Mouse (Mus musculus) right cerebral cortex, adult 2 months (tissue): ENCODE data around the gene Rspry1.

ENCODE experiments used
- DNase-seq, 2 experiments: peaks; one replicate each; pipeline ENCODE4 v3.0.0; 2021 to 2022; ENCODE audit warnings: low spot score in 2 of 2

Rspry1 gene

DNA sequence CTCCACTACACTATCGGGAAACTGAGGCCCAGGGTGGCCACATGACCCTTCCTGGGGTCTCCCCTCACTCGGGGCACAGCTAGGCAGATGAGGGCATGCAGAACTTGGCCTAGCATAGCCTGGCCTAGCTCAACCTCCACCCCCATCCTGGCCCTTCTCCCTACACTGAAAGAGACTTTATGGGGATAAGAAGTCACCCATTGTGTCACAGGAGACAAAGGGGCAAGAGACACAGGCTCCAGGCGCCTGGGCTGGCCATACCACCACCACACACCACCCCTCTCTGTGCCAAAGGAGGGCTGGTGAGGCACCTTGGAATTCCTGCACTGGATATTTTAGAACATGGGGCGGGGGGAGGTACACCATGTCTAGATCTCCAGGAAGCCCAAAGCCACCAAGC, 82.5 kb downstream of the Rspry1 start:
- no peak for DNase-seq

DNA sequence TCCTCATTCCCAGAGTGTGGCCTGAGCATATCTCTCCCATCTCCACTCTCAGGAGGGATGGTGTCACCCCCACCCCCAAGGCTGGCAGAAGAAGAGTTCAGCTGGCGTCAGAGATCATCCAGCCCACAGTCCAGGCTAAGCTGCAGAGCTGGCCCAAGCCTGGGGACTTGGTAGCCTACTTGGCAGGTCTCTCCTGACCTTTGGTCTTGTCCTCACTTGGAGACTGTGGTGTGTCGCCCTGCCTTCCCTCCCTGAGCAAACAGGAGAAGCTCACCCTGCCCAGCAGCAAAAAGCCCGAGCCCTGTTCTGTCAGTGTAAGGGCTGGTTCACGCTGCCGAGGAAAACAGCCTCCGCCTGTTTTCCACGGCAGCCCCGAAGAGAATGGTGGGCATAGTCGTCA, 84.2 kb downstream of the Rspry1 start:
- DNase-seq, result no peak

DNA sequence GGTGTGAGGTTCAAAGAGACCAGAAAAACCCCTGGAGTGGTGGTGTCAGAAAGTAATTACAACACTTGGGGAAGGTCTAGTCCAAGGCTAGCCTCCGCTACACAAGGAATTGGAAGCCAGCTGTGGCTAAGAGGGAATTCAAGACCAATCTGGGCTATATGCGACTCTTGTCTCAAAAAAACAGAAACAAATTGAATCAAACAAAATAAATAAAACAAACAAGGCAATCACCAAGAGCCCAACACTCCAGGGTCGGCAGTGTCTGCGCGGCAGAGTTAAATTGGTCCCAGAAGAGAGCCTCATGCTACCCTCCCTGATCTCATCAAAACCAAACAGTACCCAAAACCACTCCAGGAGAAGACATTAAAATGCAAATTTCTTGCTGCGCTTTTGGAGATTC, 93.0 kb downstream of the Rspry1 start:
- DNase-seq, result no peak

DNA sequence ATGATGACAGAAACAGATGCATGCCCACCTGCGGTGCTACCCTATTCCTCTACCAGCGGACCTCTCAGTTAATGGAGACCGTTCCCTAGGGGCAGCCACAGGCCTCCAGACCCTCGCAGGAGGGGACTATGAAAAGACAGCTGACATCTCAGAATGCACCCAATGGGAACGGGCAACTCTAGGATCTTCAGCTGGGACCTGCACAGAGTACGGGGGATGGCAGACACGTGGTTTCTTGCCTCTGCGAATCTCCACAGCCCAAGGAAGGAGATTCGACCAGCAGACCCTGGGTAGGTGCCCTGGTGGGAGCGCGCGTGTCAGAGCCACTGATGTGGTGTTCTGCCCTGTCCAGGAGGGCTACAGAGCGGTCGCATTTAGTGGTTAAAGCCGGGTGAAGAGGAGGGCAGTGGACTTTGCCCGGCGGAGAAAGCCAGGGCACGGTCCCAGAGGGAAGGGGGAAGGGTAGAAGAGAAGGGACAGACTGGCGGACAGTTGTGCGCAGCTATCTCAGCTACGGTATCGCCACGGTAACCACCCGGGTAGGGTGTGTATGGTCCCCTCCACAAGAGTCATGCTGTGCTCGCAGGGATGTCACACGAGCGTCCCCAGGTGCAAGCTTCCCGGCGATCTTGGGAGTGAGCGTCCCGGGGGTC, 93.7 kb downstream of the Rspry1 start:
- DNase-seq, result no peak

DNA sequence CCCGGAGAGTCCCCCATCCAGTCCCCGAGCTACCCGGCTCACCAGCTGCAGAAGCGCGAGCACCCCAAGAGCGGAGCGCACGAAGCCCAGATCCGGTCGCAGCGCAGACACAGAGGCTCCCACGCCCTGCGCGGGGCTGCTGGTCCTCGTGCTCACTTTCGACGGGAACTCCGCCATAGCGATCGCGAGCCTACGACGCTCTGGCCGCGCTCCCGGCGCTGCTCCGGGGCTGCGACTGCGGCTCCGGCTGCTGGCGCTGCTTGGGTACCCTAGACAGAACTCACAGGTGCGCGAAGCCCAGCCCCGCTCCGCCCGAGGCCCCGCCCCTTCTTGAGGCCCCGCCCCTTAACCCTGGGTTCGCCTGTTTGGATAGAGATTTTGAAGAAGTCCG, 94.3 kb downstream of the Rspry1 start, which contains the start of gene Pllp:
Gene Pllp, minus strand, starts transcription at position 285 of the 391 bp plus-strand sequence.
- DNase-seq, result no peak

DNA sequence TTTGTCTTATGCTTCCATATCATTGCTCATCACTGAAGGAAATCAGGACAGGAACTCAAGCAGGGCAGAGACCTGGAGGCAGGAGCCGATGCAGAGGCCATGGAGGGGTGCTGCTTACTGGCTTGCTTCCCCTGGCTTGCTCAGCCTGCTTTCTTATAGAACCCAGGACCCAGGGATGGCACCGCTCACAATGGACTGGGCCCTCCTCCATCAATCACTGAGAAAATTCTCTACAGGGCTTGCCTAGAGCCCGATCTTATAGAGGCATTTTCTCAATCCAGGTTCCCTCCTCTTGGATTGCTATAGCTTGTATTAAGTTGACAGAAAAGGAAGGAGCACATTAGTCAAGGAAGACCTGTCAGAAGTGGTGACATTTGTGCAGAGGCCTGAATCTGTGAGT, 94.8 kb downstream of the Rspry1 start:
- no peak for DNase-seq

DNA sequence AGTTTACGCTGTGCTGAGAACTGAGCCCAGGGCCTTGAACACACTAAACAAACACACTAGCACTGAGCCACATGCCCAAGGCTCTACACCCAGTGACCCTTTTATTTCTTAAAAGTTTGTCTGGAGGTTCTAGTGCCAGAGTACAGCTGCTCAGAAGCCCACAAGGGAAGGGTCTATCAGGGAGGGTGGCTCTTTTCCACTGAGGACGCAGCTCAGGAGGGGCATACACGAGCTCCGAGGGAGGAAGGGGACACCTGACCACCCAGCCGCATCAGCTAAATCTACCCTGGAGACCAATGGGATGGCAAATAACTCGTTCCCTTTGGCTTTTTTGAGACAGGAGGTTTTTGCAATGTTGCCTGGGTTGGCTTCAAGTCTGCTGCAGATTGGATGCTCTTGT, 96.2 kb downstream of the Rspry1 start:
- DNase-seq, result no peak

DNA sequence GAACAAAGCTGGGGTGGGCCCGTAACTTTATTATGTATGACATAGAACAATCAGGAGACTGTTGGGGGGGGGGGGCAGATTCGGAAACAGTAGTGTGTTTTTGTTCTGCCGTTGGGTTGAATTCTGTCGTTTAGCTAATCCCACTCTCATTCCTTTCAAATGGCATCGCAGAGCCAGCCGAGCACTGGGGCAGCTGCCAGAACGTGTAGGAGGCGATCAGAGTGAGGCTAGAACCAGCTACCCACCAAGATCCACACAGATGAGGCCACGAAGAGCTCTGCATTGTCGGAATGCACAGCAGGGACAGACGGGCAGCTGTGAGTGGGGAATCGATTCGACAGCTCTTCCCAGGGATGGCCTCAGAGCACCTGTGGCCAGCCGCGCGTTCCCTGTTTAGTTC, 97.6 kb downstream of the Rspry1 start:
- no peak for DNase-seq

DNA sequence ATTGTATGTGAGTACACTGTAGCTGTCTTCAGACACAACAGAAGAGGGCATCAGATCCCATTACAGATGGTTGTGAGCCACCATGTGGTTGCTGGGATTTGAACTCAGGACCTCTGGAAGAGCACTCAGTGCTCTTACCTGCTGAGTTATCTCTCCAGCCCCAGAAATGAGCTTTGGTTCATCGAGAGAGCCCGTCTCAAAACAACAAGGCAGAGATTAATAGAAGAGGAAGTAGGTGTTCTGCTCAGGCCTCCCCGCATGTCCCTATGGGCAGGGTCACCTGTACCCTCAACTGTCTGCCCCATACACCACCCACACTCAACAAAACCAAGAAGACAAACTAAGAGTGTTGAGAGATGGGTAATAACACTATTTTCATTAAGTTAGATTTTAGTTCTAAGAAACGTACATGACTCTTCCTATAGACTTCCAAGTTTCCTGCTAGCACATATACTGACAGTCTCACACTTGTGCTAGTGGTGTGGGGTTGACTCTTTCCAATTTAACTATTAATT, 98.7 kb downstream of the Rspry1 start:
- DNase-seq, result no peak

DNA sequence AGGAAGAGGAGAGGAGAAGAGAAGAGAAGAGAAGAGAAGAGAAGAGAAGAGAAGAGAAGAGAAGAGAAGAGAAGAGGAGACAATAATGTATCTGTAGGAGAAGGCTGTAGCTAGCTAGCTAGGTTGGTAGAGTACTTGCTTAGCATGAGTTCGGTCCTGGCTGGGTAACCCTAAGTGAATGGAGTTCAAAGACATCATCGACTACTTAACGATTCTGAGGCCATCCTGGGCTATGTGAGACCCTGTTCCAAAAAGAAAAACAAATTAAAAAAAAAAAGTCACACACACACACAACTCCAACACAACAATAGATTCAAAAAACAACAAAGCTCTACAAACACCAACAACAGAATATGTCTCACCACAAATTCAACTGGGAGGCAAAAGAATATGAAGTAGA, 100.4 kb downstream of the Rspry1 start:
- no peak for DNase-seq

DNA sequence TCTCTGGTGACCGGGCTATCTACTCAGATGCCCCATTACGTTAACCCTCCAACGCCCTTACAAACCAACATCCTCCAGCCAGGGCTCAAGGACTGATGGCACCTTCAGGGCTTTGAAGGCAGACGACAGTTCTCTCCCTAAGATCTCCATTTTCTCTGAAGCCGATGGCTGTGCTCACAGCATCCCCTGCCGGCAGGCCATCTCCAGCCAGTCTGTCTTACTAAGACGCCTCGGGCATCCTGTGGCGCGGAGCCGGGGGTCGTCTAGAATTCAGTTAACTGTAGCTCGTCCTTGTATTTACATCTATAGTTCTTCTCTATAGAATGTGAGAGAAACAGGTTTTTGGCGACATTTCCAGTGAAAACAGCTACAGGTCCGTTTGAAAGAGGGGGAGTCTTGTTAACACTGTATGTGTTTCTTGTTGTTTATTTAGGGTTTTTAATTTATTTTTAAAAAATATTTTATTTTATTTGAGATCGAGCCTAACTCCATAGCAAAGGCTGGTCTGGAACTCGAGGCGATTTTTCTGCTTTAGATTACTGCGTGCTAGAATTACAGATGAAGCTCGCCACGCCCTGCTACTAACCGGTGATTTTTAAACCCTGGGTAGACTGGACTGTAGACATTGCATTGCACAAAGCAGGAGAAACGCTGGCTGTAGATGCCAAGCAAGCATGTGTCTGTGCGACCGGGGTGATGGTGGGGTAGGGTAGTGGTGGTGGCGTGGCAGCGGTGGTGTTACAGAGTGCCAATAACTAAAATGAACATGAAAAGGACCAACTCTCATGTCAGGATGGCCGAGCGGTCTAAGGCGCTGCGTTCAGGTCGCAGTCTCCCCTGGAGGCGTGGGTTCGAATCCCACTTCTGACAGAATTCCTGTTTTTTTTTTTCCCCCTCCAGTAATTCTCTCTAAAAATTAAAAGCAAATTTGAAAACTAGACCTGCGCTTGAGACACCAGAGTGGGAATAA, 101.4 kb downstream of the Rspry1 start:
- DNase-seq, result peak; percentile 82 to 92

DNA sequence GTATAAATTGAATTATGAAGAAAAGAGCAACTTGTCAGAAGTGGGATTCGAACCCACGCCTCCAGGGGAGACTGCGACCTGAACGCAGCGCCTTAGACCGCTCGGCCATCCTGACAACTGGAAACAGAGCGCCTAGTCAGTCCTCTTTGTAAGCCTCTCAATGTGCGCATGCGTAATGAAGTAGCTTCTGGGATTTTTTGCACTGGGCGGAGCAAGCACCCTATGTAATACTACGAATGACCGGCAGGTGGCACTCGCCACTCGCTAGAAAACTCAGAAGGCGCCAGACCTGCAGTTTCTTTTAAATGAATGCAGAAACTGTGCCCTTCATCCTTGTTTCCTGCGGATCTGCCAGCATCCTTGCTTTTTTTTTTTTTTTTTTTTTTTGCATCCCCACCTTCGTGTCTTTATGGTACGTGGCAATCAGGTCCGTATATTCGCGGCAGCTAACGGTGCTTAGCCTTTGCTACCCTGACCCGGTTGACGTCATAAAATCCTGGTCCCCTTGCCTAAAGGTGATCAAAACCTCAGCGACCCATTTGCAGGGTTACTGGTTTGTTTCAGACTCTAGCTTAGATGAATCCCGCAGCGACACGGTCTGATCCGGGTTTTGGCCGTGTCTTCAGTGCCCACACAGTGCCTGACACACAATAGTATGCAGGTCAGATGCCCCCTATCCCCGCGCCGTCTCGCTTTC, 102.4 kb downstream of the Rspry1 start:
- peak; percentile 99 to 100 for DNase-seq

DNA sequence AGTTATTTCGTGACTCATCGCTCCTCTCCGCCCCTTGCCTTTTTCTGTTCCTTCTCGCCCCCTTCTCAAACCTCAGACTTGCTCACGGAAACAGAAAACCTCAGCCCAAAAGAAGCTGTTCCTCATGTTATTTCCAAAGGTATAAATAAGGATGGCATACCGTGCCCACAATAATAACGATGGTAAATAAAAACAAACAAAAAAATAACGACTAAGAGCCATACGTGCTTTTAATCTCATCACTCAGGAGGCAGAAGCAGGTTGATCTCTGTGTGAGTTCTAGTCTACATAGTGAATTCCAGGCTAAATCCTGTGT, 102.9 kb downstream of the Rspry1 start:
- no peak for DNase-seq

DNA sequence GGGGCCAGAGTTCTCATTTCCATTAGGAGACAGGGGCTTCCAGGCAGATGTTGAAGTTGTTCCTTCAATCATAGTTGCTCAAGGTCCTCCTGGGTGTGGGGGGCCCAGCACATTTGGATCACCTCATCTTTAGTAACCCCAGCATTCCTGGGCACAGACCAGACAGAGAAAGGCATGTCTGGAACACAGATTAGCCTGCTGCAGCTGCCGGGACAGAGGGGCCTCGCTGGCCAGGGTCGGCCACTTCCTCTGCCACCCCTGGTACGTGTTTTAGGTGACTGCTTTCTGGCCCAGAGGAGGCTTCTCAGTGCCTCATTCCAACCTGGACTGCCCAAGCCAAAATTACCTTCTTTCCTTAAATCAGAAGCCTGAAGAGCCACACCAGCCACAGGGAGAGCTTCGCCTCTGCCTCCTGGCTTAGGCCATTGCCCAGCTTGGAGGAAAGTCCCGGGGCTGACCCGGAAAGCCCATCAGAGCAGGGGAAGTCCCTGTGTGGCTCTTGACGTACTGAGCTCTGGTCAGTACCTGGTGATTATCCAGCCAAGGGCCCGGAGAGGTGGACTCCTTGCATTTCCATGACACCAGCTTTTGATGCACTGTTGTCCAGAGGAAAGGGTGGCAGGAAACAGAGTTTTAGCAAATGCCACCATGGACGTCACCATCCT, 104.0 kb downstream of the Rspry1 start:
- no peak for DNase-seq

DNA sequence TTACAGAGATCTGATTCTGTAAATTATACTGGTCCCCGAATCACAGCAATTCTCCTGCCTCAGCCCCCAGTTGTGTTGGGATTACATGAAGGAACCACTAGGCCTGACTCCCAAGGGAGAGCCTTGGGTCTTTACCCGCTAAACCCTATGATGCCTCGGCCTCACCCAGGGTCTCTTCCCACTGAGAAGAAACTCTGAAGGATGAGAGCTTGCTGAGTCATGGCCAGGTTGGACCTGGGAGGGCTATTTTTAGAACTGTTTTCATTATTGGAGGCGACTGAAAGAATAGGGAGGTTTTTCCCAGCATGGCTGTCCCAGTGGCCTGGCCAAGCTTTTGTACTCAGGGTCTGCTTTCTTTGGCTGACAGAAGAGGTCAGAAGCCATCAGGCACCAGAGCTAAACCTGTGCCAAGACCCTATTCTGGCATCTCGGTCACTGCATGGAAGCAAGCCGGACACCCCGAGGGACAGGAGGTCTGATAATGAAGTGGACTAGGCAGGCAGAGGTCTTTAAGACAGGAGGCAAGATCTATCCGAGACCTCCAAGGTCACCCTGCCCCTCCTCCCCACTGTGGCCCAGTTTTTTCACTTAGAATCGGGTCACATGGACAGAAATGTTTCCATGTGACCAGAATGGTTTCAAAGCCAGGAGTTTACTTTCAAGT, 105.1 kb downstream of the Rspry1 start:
- DNase-seq, result no peak
